ENCODE assay signal across 12 mouse cellular contexts in the genomic region with DNA sequence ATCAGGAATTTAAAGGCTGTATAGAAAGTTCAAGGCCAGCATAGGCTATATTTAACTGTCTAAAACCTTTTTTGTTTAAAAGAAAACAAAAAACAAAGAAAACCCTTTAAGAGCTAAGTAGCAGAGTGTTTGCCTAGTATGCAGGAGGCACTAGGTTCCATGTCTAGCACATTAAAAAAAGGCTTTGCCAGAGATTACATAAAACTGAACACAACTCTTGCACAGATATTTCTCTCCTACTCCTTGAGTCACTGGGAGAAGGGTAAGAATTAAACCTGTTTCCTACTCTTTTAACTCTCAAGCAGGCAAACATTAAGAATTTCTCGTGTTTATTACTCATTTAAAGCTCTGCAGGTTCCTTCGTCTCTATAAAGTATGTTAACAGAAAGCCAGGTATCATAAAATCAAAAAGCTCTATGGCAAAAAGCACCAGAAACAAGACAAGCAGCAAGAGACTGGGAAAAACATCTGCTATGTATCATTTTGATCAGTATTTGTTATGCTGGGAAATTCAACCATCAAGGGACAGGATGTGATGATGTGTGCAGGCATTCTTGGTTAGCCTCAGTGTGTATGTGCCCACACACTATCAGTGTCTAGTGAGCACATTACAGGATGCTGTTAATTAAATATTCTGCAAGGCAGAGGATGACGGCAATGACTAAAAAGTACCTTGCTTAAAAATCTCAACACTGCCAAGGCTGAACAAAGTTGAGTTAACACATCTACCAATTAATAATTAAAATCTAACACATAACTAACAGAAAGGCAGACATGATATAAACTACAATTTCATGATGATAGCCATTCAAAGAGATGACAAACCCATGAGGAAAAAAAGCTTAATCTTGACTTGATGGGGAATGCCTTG. TPM values are rescaled to one million over a fixed set of nuclear protein-coding genes. Genes with fewer than 3 reads are reported as not detected.
DNase-seq lines count a peak whose midpoint lies in the region; ATAC-seq and TF ChIP-seq lines count a peak whose summit lies in the region.
"Had no signal": no experiment of that assay in that cellular context is flagged by ENCODE, and none has a peak within 500 bp of the region (broad histone marks: within the 10 kb centered on the region; RNA-seq: fewer than 3 reads in every experiment).

No protein-coding gene starts in this region.

- H3K27ac ChIP-seq in embryonic facial prominence, embryonic 14.5 days (replicated peaks; ENCODE audit: low read depth, low read length), result no peak overlapping the region
- H3K27ac ChIP-seq in embryonic facial prominence, embryonic 10.5 days (replicated peaks), result no peak overlapping the region
- peak overlapping the region; percentile 45; the same call in 1 of the 2 replicates for H3K27ac ChIP-seq in liver, adult 2 months (replicated peaks; ENCODE audit: insufficient read depth, low read depth, low read length)
- no peak overlapping the region for H3K27ac ChIP-seq in liver, embryonic 11.5 days (ENCODE audit: low read depth, low read length)
- no peak overlapping the region for H3K27ac ChIP-seq in hindbrain, embryonic 14.5 days
- H3K27ac ChIP-seq: liver, embryonic 14.5 days; neural tube, embryonic 15.5 days; stomach, embryonic 15.5 days had no signal

- no peak for TF ChIP-seq CTCF in liver, adult 2 months (IDR thresholded peaks at IDR 0.05; ENCODE audit: low read depth, low read length)

- ATAC-seq in embryonic facial prominence, embryonic 14.5 days (ENCODE audit: low read depth), result no peak
- ATAC-seq in liver, embryonic 11.5 days (replicated peaks; ENCODE audit: low FRiP score), result no peak
- ATAC-seq in inflammation-experienced regulatory T-cells, adult 6 months, result peak; percentile 98
- ATAC-seq in hindbrain, embryonic 14.5 days (ENCODE audit: low FRiP score), result no peak

- peak; percentile 13 for DNase-seq in embryonic facial prominence, embryonic 14.5 days (ENCODE audit: low spot score)
- DNase-seq in embryonic facial prominence, embryonic 10.5 days (ENCODE audit: low spot score), result no peak
- peak; percentile 57 for DNase-seq in liver, adult 2 months (ENCODE audit: extremely low read depth, low read depth, low spot score)
- DNase-seq in liver, embryonic 11.5 days (ENCODE audit: low spot score), result no peak
- DNase-seq in Muller cell, postnatal 12 days (ENCODE audit: inconsistent ontology term), result peak; percentile 73
- DNase-seq in B cell, adult 2 months, result no peak
- no peak for DNase-seq in hindbrain, embryonic 14.5 days (ENCODE audit: low spot score)
- DNase-seq: cerebellum, postnatal 14 days had no signal

- H3K27me3 ChIP-seq in embryonic facial prominence, embryonic 14.5 days (replicated peaks; ENCODE audit: control insufficient read depth, insufficient read depth, low read length), result no peaks in the 10 kb centered on the region
- no peaks in the 10 kb centered on the region for H3K27me3 ChIP-seq in embryonic facial prominence, embryonic 10.5 days (replicated peaks; ENCODE audit: low read depth, poor library complexity, severe bottlenecking)
- no peaks in the 10 kb centered on the region for H3K27me3 ChIP-seq in liver, adult 2 months (ENCODE audit: control insufficient read depth, insufficient read depth, low read length)
- H3K27me3 ChIP-seq in liver, embryonic 11.5 days (replicated peaks; ENCODE audit: control insufficient read depth, insufficient read depth, low read length), result no peaks in the 10 kb centered on the region
- H3K27me3 ChIP-seq in hindbrain, embryonic 14.5 days (ENCODE audit: control insufficient read depth, insufficient read depth, low read length), result no peaks in the 10 kb centered on the region
- H3K27me3 ChIP-seq: neural tube, embryonic 15.5 days; stomach, embryonic 15.5 days had no signal

- H3K79me2 ChIP-seq in liver, adult 2 months (ENCODE audit: control insufficient read depth, insufficient read depth, low read length), result peaks cover 19% of the 10 kb centered on the region

- no peak overlapping the region for H3K9ac ChIP-seq in embryonic facial prominence, embryonic 14.5 days (ENCODE audit: low read depth, low read length)
- H3K9ac ChIP-seq in liver, adult 2 months (ENCODE audit: low read depth, low read length), result no peak overlapping the region
- no peak overlapping the region for H3K9ac ChIP-seq in liver, embryonic 11.5 days (ENCODE audit: low read depth, low read length)
- no peak overlapping the region for H3K9ac ChIP-seq in hindbrain, embryonic 14.5 days
- H3K9ac ChIP-seq: liver, embryonic 14.5 days; neural tube, embryonic 15.5 days; stomach, embryonic 15.5 days had no signal

- no peaks in the 10 kb centered on the region for H3K4me1 ChIP-seq in embryonic facial prominence, embryonic 14.5 days (ENCODE audit: control insufficient read depth, insufficient read depth, low read length)
- H3K4me1 ChIP-seq in embryonic facial prominence, embryonic 10.5 days, result no peaks in the 10 kb centered on the region
- peaks cover 30% of the 10 kb centered on the region for H3K4me1 ChIP-seq in liver, adult 2 months (ENCODE audit: control insufficient read depth, insufficient read depth, low read length)
- H3K4me1 ChIP-seq in liver, embryonic 11.5 days (replicated peaks; ENCODE audit: control insufficient read depth, insufficient read depth, low read length), result peaks cover 10% of the 10 kb centered on the region
- H3K4me1 ChIP-seq in hindbrain, embryonic 14.5 days (replicated peaks; ENCODE audit: control insufficient read depth, insufficient read depth, low read length), result no peaks in the 10 kb centered on the region
- H3K4me1 ChIP-seq: neural tube, embryonic 15.5 days; stomach, embryonic 15.5 days had no signal

- no peak for TF ChIP-seq POLR2A in liver, adult 2 months (IDR thresholded peaks at IDR 0.05; ENCODE audit: extremely low read depth, insufficient read depth, low read length)

- H3K4me3 ChIP-seq in embryonic facial prominence, embryonic 14.5 days (ENCODE audit: low read depth, low read length), result no peak overlapping the region
- H3K4me3 ChIP-seq in embryonic facial prominence, embryonic 10.5 days, result no peak overlapping the region
- H3K4me3 ChIP-seq in liver, adult 2 months (ENCODE audit: insufficient read depth, low read depth, low read length), result no peak overlapping the region
- H3K4me3 ChIP-seq in liver, embryonic 11.5 days (ENCODE audit: low read depth, low read length), result no peak overlapping the region
- no peak overlapping the region for H3K4me3 ChIP-seq in hindbrain, embryonic 14.5 days (replicated peaks; ENCODE audit: low read length)
- H3K4me3 ChIP-seq: neural tube, embryonic 15.5 days; stomach, embryonic 15.5 days had no signal

- no peak overlapping the region for H3K4me2 ChIP-seq in embryonic facial prominence, embryonic 14.5 days (ENCODE audit: low read depth, low read length)
- no peak overlapping the region for H3K4me2 ChIP-seq in liver, embryonic 11.5 days
- H3K4me2 ChIP-seq in hindbrain, embryonic 14.5 days (replicated peaks), result no peak overlapping the region
- H3K4me2 ChIP-seq: neural tube, embryonic 15.5 days; stomach, embryonic 15.5 days had no signal

- no peaks in the 10 kb centered on the region for H3K9me3 ChIP-seq in embryonic facial prominence, embryonic 14.5 days (ENCODE audit: control insufficient read depth, low read length)
- H3K9me3 ChIP-seq in embryonic facial prominence, embryonic 10.5 days, result no peaks in the 10 kb centered on the region
- no peaks in the 10 kb centered on the region for H3K9me3 ChIP-seq in liver, embryonic 11.5 days (ENCODE audit: control insufficient read depth, low read length)
- no peaks in the 10 kb centered on the region for H3K9me3 ChIP-seq in hindbrain, embryonic 14.5 days (ENCODE audit: control insufficient read depth, low read length)
- H3K9me3 ChIP-seq: neural tube, embryonic 15.5 days; stomach, embryonic 15.5 days had no signal

- 69% methylated on average over 3 of the region's 3 CpGs for WGBS in embryonic facial prominence, embryonic 14.5 days
- 88% methylated on average over 3 of the region's 3 CpGs for WGBS in embryonic facial prominence, embryonic 10.5 days
- WGBS in liver, adult 2 months, result 44% methylated on average over 3 of the region's 3 CpGs
- WGBS in liver, embryonic 11.5 days, result 73% methylated on average over 3 of the region's 3 CpGs
- WGBS in hindbrain, embryonic 14.5 days, result 86% methylated on average over 3 of the region's 3 CpGs

- peaks cover 38% of the 10 kb centered on the region for H3K36me3 ChIP-seq in embryonic facial prominence, embryonic 14.5 days (ENCODE audit: control insufficient read depth, insufficient read depth, low read length)
- H3K36me3 ChIP-seq in embryonic facial prominence, embryonic 10.5 days (replicated peaks), result peaks cover 62% of the 10 kb centered on the region
- H3K36me3 ChIP-seq in liver, adult 2 months (ENCODE audit: control insufficient read depth, insufficient read depth, low read length), result peaks cover 30% of the 10 kb centered on the region
- peaks cover 23% of the 10 kb centered on the region for H3K36me3 ChIP-seq in liver, embryonic 11.5 days (ENCODE audit: control insufficient read depth, insufficient read depth, low read length)
- peaks cover 36% of the 10 kb centered on the region for H3K36me3 ChIP-seq in hindbrain, embryonic 14.5 days (replicated peaks; ENCODE audit: control insufficient read depth, insufficient read depth)

RNA-seq across cellular contexts. Expression of a gene that starts 11.5 kb away (rescaled TPM):
- 10.2 and 11.2 TPM in 2 replicates for polyA plus RNA-seq in embryonic facial prominence, embryonic 14.5 days (2014; fragmentation: Nextera tagmentation; extraction: Ambion mirVana)
- polyA plus RNA-seq in embryonic facial prominence, embryonic 10.5 days (2016; fragmentation: Nextera tagmentation; extraction: Ambion mirVana), result 24.4 and 25.4 TPM in 2 replicates
- 10.9 and 11.7 TPM in 2 replicates for total RNA-seq in liver, adult 2 months (2014; rRNA removed)
- polyA plus RNA-seq in liver, adult 2 months (2012; rRNA removed), result 2.4 and 3.3 TPM in 2 replicates
- polyA plus RNA-seq in liver, embryonic 11.5 days (2014; fragmentation: Nextera tagmentation; extraction: Ambion mirVana), result 15.2 and 19.3 TPM in 2 replicates
- polyA plus RNA-seq in inflammation-experienced regulatory T-cells, adult 6 months (2017; shearing (Covaris generic)), result 10 to 100 TPM in 2 of 3 experiments, 1 to 10 TPM in 1; 7.7 to 12.9 (median 11.6) TPM
- polyA plus RNA-seq in hindbrain, embryonic 14.5 days (2014; fragmentation: Nextera tagmentation; extraction: Ambion mirVana), result 15.6 and 16.8 TPM in 2 replicates

RNA-seq across cellular contexts. Expression of a gene that starts 11.7 kb away (rescaled TPM):
- polyA plus RNA-seq in embryonic facial prominence, embryonic 14.5 days (2014; fragmentation: Nextera tagmentation; extraction: Ambion mirVana), result 217 and 226 TPM in 2 replicates
- 362 and 373 TPM in 2 replicates for polyA plus RNA-seq in embryonic facial prominence, embryonic 10.5 days (2016; fragmentation: Nextera tagmentation; extraction: Ambion mirVana)
- 23.0 and 29.8 TPM in 2 replicates for total RNA-seq in liver, adult 2 months (2014; rRNA removed)
- polyA plus RNA-seq in liver, adult 2 months (2012; rRNA removed), result 18.1 and 18.8 TPM in 2 replicates
- 266 and 299 TPM in 2 replicates for polyA plus RNA-seq in liver, embryonic 11.5 days (2014; fragmentation: Nextera tagmentation; extraction: Ambion mirVana)
- 10 to 100 TPM; 31.0 to 37.8 (median 34.3) TPM for polyA plus RNA-seq in inflammation-experienced regulatory T-cells, adult 6 months (2017; shearing (Covaris generic))
- polyA plus RNA-seq in hindbrain, embryonic 14.5 days (2014; fragmentation: Nextera tagmentation; extraction: Ambion mirVana), result 114 and 134 TPM in 2 replicates

RNA-seq across cellular contexts. Expression of a gene that starts 37.8 kb away (rescaled TPM):
- 65.4 and 71.9 TPM in 2 replicates for polyA plus RNA-seq in embryonic facial prominence, embryonic 14.5 days (2014; fragmentation: Nextera tagmentation; extraction: Ambion mirVana)
- 64.7 and 73.3 TPM in 2 replicates for polyA plus RNA-seq in embryonic facial prominence, embryonic 10.5 days (2016; fragmentation: Nextera tagmentation; extraction: Ambion mirVana)
- 39.0 and 41.5 TPM in 2 replicates for total RNA-seq in liver, adult 2 months (2014; rRNA removed)
- polyA plus RNA-seq in liver, adult 2 months (2012; rRNA removed), result 51.6 and 61.2 TPM in 2 replicates
- polyA plus RNA-seq in liver, embryonic 11.5 days (2014; fragmentation: Nextera tagmentation; extraction: Ambion mirVana), result 99.2 and 105 TPM in 2 replicates
- 10 to 100 TPM; 69.8 to 91.0 (median 81.9) TPM for polyA plus RNA-seq in inflammation-experienced regulatory T-cells, adult 6 months (2017; shearing (Covaris generic))
- polyA plus RNA-seq in hindbrain, embryonic 14.5 days (2014; fragmentation: Nextera tagmentation; extraction: Ambion mirVana), result 49.1 and 51.8 TPM in 2 replicates

RNA-seq across cellular contexts. Expression of a gene that starts 54.4 kb away (rescaled TPM):
- 49.3 and 59.1 TPM in 2 replicates for polyA plus RNA-seq in embryonic facial prominence, embryonic 14.5 days (2014; fragmentation: Nextera tagmentation; extraction: Ambion mirVana)
- polyA plus RNA-seq in embryonic facial prominence, embryonic 10.5 days (2016; fragmentation: Nextera tagmentation; extraction: Ambion mirVana), result 121 and 134 TPM in 2 replicates
- total RNA-seq in liver, adult 2 months (2014; rRNA removed), result 0.28 TPM in 1 of 2 replicates, not detected in the other
- 0.98 and 2.0 TPM in 2 replicates for polyA plus RNA-seq in liver, adult 2 months (2012; rRNA removed)
- polyA plus RNA-seq in liver, embryonic 11.5 days (2014; fragmentation: Nextera tagmentation; extraction: Ambion mirVana), result 21.4 and 23.2 TPM in 2 replicates
- polyA plus RNA-seq in inflammation-experienced regulatory T-cells, adult 6 months (2017; shearing (Covaris generic)), result under 1 TPM in 2 of 3 experiments, not detected in 1; 0.74 to 0.89 TPM
- 219 and 235 TPM in 2 replicates for polyA plus RNA-seq in hindbrain, embryonic 14.5 days (2014; fragmentation: Nextera tagmentation; extraction: Ambion mirVana)

Comparison
In these comparisons a context has a peak if more than half of its experiments do, and no peak if none do; other contexts are left out.
1. DNase-seq: peak in embryonic facial prominence, embryonic 14.5 days (single experiment), liver, adult 2 months (single experiment) and Muller cell, postnatal 12 days (single experiment); none in embryonic facial prominence, embryonic 10.5 days (single experiment), liver, embryonic 11.5 days (single experiment), B cell, adult 2 months (0 of 2) and hindbrain, embryonic 14.5 days (single experiment).